Mouse (Mus musculus): Measurements from ENCODE around the gene Ptpn4. TPM values are rescaled to one million over a fixed set of nuclear protein-coding genes. Genes with fewer than 3 reads are reported as not detected.
A peak's percentile ranks its signal among the peaks of the same experiment; 100 is the strongest.

The Ptpn4 gene
- total and polyA plus RNA-seq, 3 experiments, result 6.2 to 527 (median 9.5) TPM

- DNase-seq (ENCODE audit: low read depth, low spot score), result peak; percentile 53
- TF ChIP-seq MYB (IDR thresholded peaks at IDR 0.05; ENCODE audit: low read depth, low read length) (no peak), RCOR1 (IDR thresholded peaks at IDR 0.05; ENCODE audit: low read depth, low read length) (no peak), NELFE (IDR thresholded peaks at IDR 0.05; ENCODE audit: low read depth, low read length) (no peak), EP300 (IDR thresholded peaks at IDR 0.05; ENCODE audit: low read depth in 1 of 2, low read length in 2 of 2) (no peak), MAX (IDR thresholded peaks at IDR 0.05; ENCODE audit: low read length) (no peak), NRF1 (IDR thresholded peaks at IDR 0.05; ENCODE audit: insufficient read depth, low read depth, low read length, poor library complexity, severe bottlenecking) (no peak), ZC3H11A (IDR thresholded peaks at IDR 0.05; ENCODE audit: low read depth, low read length) (no peak), POLR2A (IDR thresholded peaks at IDR 0.05; ENCODE audit: control insufficient read depth in 1 of 2, insufficient read depth in 1 of 2, low read depth in 1 of 2, low read length in 2 of 2, poor library complexity in 1 of 2) (no peak), MYC (IDR thresholded peaks at IDR 0.05; ENCODE audit: low read depth, low read length) (no peak), SMC3 (IDR thresholded peaks at IDR 0.05; ENCODE audit: low read depth, low read length) (no peak), POLR2AphosphoS2 (IDR thresholded peaks at IDR 0.05; ENCODE audit: low read length) (no peak), ZNF384 (IDR thresholded peaks at IDR 0.05; ENCODE audit: low read depth, low read length) (no peak), CHD1 (IDR thresholded peaks at IDR 0.05; ENCODE audit: low read depth, low read length) (no peak), ZMIZ1 (IDR thresholded peaks at IDR 0.05; ENCODE audit: low read depth, low read length) (no peak)
- Histone ChIP-seq H3K36me3 (ENCODE audit: control insufficient read depth in 1 of 2, insufficient read depth in 2 of 2, low read length in 2 of 2) (peaks cover 0 to 21% of the 10 kb centered on the region in 2 experiments; a peak in 2 of 4 replicates), H3K9me3 (replicated peaks; ENCODE audit: insufficient read depth, low read length) (no peaks in the 10 kb centered on the region), H3K79me2 (ENCODE audit: control insufficient read depth, insufficient read depth, low read length, poor library complexity) (peaks cover 4% of the 10 kb centered on the region; the same call in 1 of the 2 replicates), H3K4me3 (ENCODE audit: control insufficient read depth in 1 of 2, insufficient read depth in 1 of 2, low read depth in 2 of 2, low read length in 2 of 2) (no peak overlapping the region), H3K27me3 (ENCODE audit: control insufficient read depth in 1 of 2, insufficient read depth in 2 of 2, low read length in 2 of 2) (no peaks in the 10 kb centered on the region), H3K4me1 (ENCODE audit: control insufficient read depth in 1 of 2, insufficient read depth in 2 of 2, low read length in 2 of 2) (peaks cover 0 to 30% of the 10 kb centered on the region in 2 experiments; a peak in 2 of 4 replicates), H3K27ac (ENCODE audit: control insufficient read depth, low read depth, low read length) (no peak overlapping the region), H3K9ac (ENCODE audit: control insufficient read depth, low read depth, low read length, poor library complexity, severe bottlenecking) (no peak overlapping the region)
Observed at GRCm38 (mm10) chr1:119804586-119804985, 32.8 kb downstream of the Ptpn4 start.

DNA sequence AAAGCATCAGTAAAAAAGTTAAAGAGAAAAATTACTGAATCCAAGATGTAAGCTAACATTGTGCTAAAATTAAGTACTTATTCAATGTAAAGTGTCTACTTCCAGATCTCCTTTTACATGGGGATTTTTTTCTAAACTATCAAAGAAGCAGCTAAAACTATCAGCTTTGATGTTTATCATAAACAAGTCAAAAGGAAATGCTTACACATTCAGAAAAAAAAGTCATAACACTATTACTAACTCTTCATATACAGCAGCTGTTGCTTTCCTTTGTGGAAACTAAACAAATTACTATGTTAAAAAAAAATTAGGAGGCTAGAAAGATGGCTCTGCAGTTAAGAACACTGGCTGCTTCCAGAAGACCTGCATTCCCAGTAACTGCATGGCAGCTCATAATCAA, 42.2 kb downstream of the Ptpn4 start:
- H3K27ac ChIP-seq (ENCODE audit: control insufficient read depth, low read depth, low read length), result no peak overlapping the region
- H3K9ac ChIP-seq (ENCODE audit: control insufficient read depth, low read depth, low read length, poor library complexity, severe bottlenecking), result no peak overlapping the region
- DNase-seq (ENCODE audit: low read depth, low spot score), result no peak
- H3K4me1 ChIP-seq (ENCODE audit: control insufficient read depth in 1 of 2, insufficient read depth in 2 of 2, low read length in 2 of 2), result no peaks in the 10 kb centered on the region; a peak in 1 of 4 replicates
- no peaks in the 10 kb centered on the region for H3K27me3 ChIP-seq (ENCODE audit: control insufficient read depth in 1 of 2, insufficient read depth in 2 of 2, low read length in 2 of 2)
- TF ChIP-seq GABPA (IDR thresholded peaks at IDR 0.05; ENCODE audit: low read depth, low read length), result no peak
- no peak for TF ChIP-seq POLR2A (IDR thresholded peaks at IDR 0.05; ENCODE audit: control insufficient read depth in 1 of 2, insufficient read depth in 1 of 2, low read depth in 1 of 2, low read length in 2 of 2, poor library complexity in 1 of 2)
- no peaks in the 10 kb centered on the region for H3K9me3 ChIP-seq (replicated peaks; ENCODE audit: insufficient read depth, low read length)
- H3K36me3 ChIP-seq (ENCODE audit: control insufficient read depth in 1 of 2, insufficient read depth in 2 of 2, low read length in 2 of 2), result no peaks in the 10 kb centered on the region; a peak in 1 of 4 replicates
- H3K4me3 ChIP-seq (ENCODE audit: control insufficient read depth in 1 of 2, insufficient read depth in 1 of 2, low read depth in 2 of 2, low read length in 2 of 2), result no peak overlapping the region
- H3K79me2 ChIP-seq (ENCODE audit: control insufficient read depth, insufficient read depth, low read length, poor library complexity), result no peaks in the 10 kb centered on the region; the same call in 1 of the 2 replicates

DNA sequence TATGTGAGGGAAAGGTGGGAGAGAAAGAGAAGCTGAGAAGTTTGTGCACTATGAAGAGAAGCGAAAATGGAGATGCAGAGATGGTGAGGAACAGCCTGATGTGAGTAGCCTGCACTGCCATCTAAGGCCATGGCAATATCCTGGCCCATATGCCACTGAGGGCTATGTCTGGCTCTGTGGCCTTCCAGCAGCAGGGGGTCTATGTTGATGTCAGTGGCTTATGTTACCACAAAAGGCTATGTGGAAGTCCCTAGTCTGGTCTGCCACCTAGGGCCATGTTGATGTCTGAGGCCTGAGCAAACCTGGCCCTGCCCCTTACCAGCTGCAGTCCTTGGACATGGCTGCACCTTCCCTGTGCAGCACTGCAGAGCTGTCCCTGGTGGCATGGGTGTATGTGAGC, 43.1 kb downstream of the Ptpn4 start:
- Histone ChIP-seq H3K9ac (ENCODE audit: control insufficient read depth, low read depth, low read length, poor library complexity, severe bottlenecking) (no peak overlapping the region), H3K79me2 (ENCODE audit: control insufficient read depth, insufficient read depth, low read length, poor library complexity) (no peaks in the 10 kb centered on the region; the same call in 1 of the 2 replicates), H3K9me3 (replicated peaks; ENCODE audit: insufficient read depth, low read length) (no peaks in the 10 kb centered on the region), H3K36me3 (ENCODE audit: control insufficient read depth in 1 of 2, insufficient read depth in 2 of 2, low read length in 2 of 2) (no peaks in the 10 kb centered on the region; a peak in 1 of 4 replicates), H3K4me1 (ENCODE audit: control insufficient read depth in 1 of 2, insufficient read depth in 2 of 2, low read length in 2 of 2) (no peaks in the 10 kb centered on the region), H3K27ac (ENCODE audit: control insufficient read depth, low read depth, low read length) (no peak overlapping the region), H3K27me3 (ENCODE audit: control insufficient read depth in 1 of 2, insufficient read depth in 2 of 2, low read length in 2 of 2) (no peaks in the 10 kb centered on the region), H3K4me3 (ENCODE audit: control insufficient read depth in 1 of 2, insufficient read depth in 1 of 2, low read depth in 2 of 2, low read length in 2 of 2) (no peak overlapping the region)
- no peak for DNase-seq (ENCODE audit: low read depth, low spot score)
- no peak for TF ChIP-seq MEF2A (IDR thresholded peaks at IDR 0.05; ENCODE audit: extremely low read depth, insufficient replicate concordance, low read depth, low read length, poor library complexity, severe bottlenecking)
- TF ChIP-seq MYB (IDR thresholded peaks at IDR 0.05; ENCODE audit: low read depth, low read length), result no peak
- no peak for TF ChIP-seq BHLHE40 (IDR thresholded peaks at IDR 0.05; ENCODE audit: borderline replicate concordance, low read depth, low read length)
- no peak for TF ChIP-seq UBTF (IDR thresholded peaks at IDR 0.05; ENCODE audit: borderline replicate concordance, insufficient read depth, low read depth, low read length)
- TF ChIP-seq MYC (IDR thresholded peaks at IDR 0.05; ENCODE audit: low read depth, low read length), result no peak
- no peak for TF ChIP-seq NELFE (IDR thresholded peaks at IDR 0.05; ENCODE audit: low read depth, low read length)

All from MEL (cell line).